ENCODE assay signal across 9 mouse cellular contexts in genomic region chr16:23456534-23456933, GRCm38 (mm10). TPM values are rescaled to one million over a fixed set of nuclear protein-coding genes. Genes with fewer than 3 reads are reported as not detected.
DNase-seq lines count a peak whose midpoint lies in the region; ATAC-seq and TF ChIP-seq lines count a peak whose summit lies in the region.
"Had no signal": no experiment of that assay in that cellular context is flagged by ENCODE, and none has a peak within 500 bp of the region (broad histone marks: within the 10 kb centered on the region; RNA-seq: fewer than 3 reads in every experiment).

No protein-coding gene starts in this region.

- no peak for TF ChIP-seq CTCF in lung, postnatal 0 days (IDR thresholded peaks at IDR 0.05)

- no peak overlapping the region for H3K9ac ChIP-seq in kidney, embryonic 16.5 days (replicated peaks; ENCODE audit: low read length)
- H3K9ac ChIP-seq in heart, embryonic 15.5 days: no peak overlapping the region
- H3K9ac ChIP-seq in lung, postnatal 0 days (replicated peaks; ENCODE audit: low read depth): no peak overlapping the region
- H3K9ac ChIP-seq: limb, embryonic 13.5 days had no signal

- no peak overlapping the region for H3K4me3 ChIP-seq in kidney, embryonic 16.5 days (ENCODE audit: low read length)
- H3K4me3 ChIP-seq in heart, embryonic 15.5 days: no peak overlapping the region
- H3K4me3 ChIP-seq in lung, postnatal 0 days (ENCODE audit: low read depth, low read length): no peak overlapping the region
- H3K4me3 ChIP-seq: limb, embryonic 13.5 days had no signal

- WGBS in kidney, embryonic 16.5 days: 70% methylated on average over 3 of the region's 3 CpGs
- 51% methylated on average over 3 of the region's 3 CpGs for WGBS in heart, embryonic 15.5 days
- 48% methylated on average over 3 of the region's 3 CpGs for WGBS in lung, postnatal 0 days

- H3K4me1 ChIP-seq in kidney, embryonic 16.5 days (ENCODE audit: insufficient read depth, low read length): no peaks in the 10 kb centered on the region
- H3K4me1 ChIP-seq in heart, embryonic 15.5 days (replicated peaks): peaks cover 5% of the 10 kb centered on the region; the same call in 1 of the 2 replicates
- peaks cover 4% of the 10 kb centered on the region for H3K4me1 ChIP-seq in lung, postnatal 0 days (ENCODE audit: insufficient read depth, low read depth, low read length)

- peak; percentile 36 for DNase-seq in kidney, adult 18-20 months
- DNase-seq in adrenal gland, postnatal 36 days: peak; percentile 65 to 69
- DNase-seq in lung, postnatal 0 days (ENCODE audit: low spot score): peak; percentile 77
- no peak for DNase-seq in yolk sac, embryonic 10.5 days (ENCODE audit: low spot score)

- no peak overlapping the region for H3K27ac ChIP-seq in kidney, embryonic 16.5 days (ENCODE audit: low read length)
- H3K27ac ChIP-seq in heart, embryonic 15.5 days: no peak overlapping the region
- peak overlapping the region; percentile 51; the same call in 1 of the 2 replicates for H3K27ac ChIP-seq in lung, postnatal 0 days (ENCODE audit: low read length)
- H3K27ac ChIP-seq: limb, embryonic 13.5 days had no signal

- no peaks in the 10 kb centered on the region for H3K9me3 ChIP-seq in kidney, embryonic 16.5 days (ENCODE audit: low read length)
- no peaks in the 10 kb centered on the region for H3K9me3 ChIP-seq in heart, embryonic 15.5 days (replicated peaks)
- H3K9me3 ChIP-seq in lung, postnatal 0 days (ENCODE audit: low read length): no peaks in the 10 kb centered on the region
- H3K9me3 ChIP-seq: limb, embryonic 13.5 days had no signal

- no peaks in the 10 kb centered on the region for H3K36me3 ChIP-seq in kidney, embryonic 16.5 days (ENCODE audit: insufficient read depth, low read length)
- no peaks in the 10 kb centered on the region for H3K36me3 ChIP-seq in heart, embryonic 15.5 days
- no peaks in the 10 kb centered on the region for H3K36me3 ChIP-seq in lung, postnatal 0 days (ENCODE audit: insufficient read depth, low read length)
- H3K36me3 ChIP-seq: limb, embryonic 13.5 days had no signal

- H3K4me2 ChIP-seq in kidney, embryonic 16.5 days (replicated peaks; ENCODE audit: low read depth, low read length): no peak overlapping the region
- no peak overlapping the region for H3K4me2 ChIP-seq in heart, embryonic 15.5 days
- no peak overlapping the region for H3K4me2 ChIP-seq in lung, postnatal 0 days (replicated peaks; ENCODE audit: low read depth, low read length)
- H3K4me2 ChIP-seq: limb, embryonic 13.5 days had no signal

- no peak for ATAC-seq in kidney, embryonic 16.5 days (ENCODE audit: low FRiP score, low TSS enrichment)
- peak; percentile 35; the same call in 1 of the 2 replicates for ATAC-seq in heart, embryonic 15.5 days (replicated peaks; ENCODE audit: insufficient number of reproducible peaks, insufficient read depth, low FRiP score, low read depth)
- ATAC-seq in lung, postnatal 0 days: peak; percentile 85
- ATAC-seq in monocyte, adult 5-6 weeks (replicated peaks; ENCODE audit: insufficient number of reproducible peaks, low FRiP score, low TSS enrichment, poor library complexity, severe bottlenecking): no peak
- no peak for ATAC-seq in granulocyte monocyte progenitor cell, adult 5-6 weeks (replicated peaks; ENCODE audit: poor library complexity, severe bottlenecking)

- peak; percentile 65 for TF ChIP-seq EP300 in lung, postnatal 0 days (IDR thresholded peaks at IDR 0.05)

- no peaks in the 10 kb centered on the region for H3K27me3 ChIP-seq in kidney, embryonic 16.5 days (ENCODE audit: insufficient read depth, low read length)
- H3K27me3 ChIP-seq in heart, embryonic 15.5 days: no peaks in the 10 kb centered on the region
- H3K27me3 ChIP-seq in lung, postnatal 0 days (replicated peaks; ENCODE audit: insufficient read depth, low read length): no peaks in the 10 kb centered on the region

RNA-seq across cellular contexts. Expression of gene Rtp1, which starts 27.6 kb away (rescaled TPM):
- polyA plus RNA-seq in kidney, embryonic 16.5 days (2015; fragmentation: Nextera tagmentation; extraction: Ambion mirVana): 0.05 TPM in 1 of 2 replicates, not detected in the other
- total RNA-seq in adrenal gland, postnatal 36 days (2021): not detected
- not detected in 2 replicates for polyA plus RNA-seq in heart, embryonic 15.5 days (2015; fragmentation: Nextera tagmentation; extraction: Ambion mirVana)
- polyA plus RNA-seq in lung, postnatal 0 days (2015; fragmentation: Nextera tagmentation; extraction: Ambion mirVana): not detected in 2 replicates
- total RNA-seq in monocyte, adult 5-6 weeks (2017): not detected in 3 replicates
- total RNA-seq in granulocyte monocyte progenitor cell, adult 5-6 weeks (2014; fragmentation: Nextera tagmentation): not detected in 2 replicates
- not detected in 2 replicates for total RNA-seq in granulocyte monocyte progenitor cell, adult 5-6 weeks (2017)
- polyA plus RNA-seq: limb, embryonic 13.5 days had no signal

Comparison
In these comparisons a context has a peak if more than half of its experiments do, and no peak if none do; other contexts are left out.
1. ATAC-seq: peak in heart, embryonic 15.5 days (single experiment) and lung, postnatal 0 days (single experiment); none in kidney, embryonic 16.5 days (single experiment), monocyte, adult 5-6 weeks (single experiment) and granulocyte monocyte progenitor cell, adult 5-6 weeks (single experiment).